Mouse (Mus musculus) heart, embryonic 11.5 days (tissue): ENCODE measurements around the gene Rreb1. TPM values are rescaled to one million over a fixed set of nuclear protein-coding genes. Genes with fewer than 3 reads are reported as not detected.
A peak's percentile ranks its signal among the peaks of the same experiment; 100 is the strongest.

Experiments used
- ATAC-seq: fragments of 200-750 bp; cut with Nextera tagmentation; replicated peaks from 2 replicates; pipeline ENCODE4 v1.8.0; 2017; ENCODE audit warnings: moderate library complexity; ENCODE audit not compliant: insufficient number of reproducible peaks, low FRiP score, low TSS enrichment
- H3K27ac ChIP-seq: fragments of 300-500 bp; sonication (generic); 2 replicates; pipeline ENCODE4 v1.5.1; 2014; ENCODE audit warnings: mild to moderate bottlenecking, low read depth, low read length
- H3K27me3 ChIP-seq: fragments of 300-500 bp; sonication (generic); 2 replicates; pipeline ENCODE4 v1.6.1; 2014; ENCODE audit warnings: mild to moderate bottlenecking, low read length, mixed read lengths; ENCODE audit not compliant: control insufficient read depth, insufficient read depth
- H3K36me3 ChIP-seq: fragments of 300-500 bp; sonication (generic); 2 replicates; pipeline ENCODE4 v1.6.1; 2014; ENCODE audit warnings: mild to moderate bottlenecking, low read length, moderate library complexity, mixed read lengths; ENCODE audit not compliant: control insufficient read depth, insufficient read depth
- H3K4me1 ChIP-seq: fragments of 300-500 bp; sonication (generic); 2 replicates; pipeline ENCODE4 v1.6.1; 2014; ENCODE audit warnings: low read length; ENCODE audit not compliant: control insufficient read depth, insufficient read depth
- H3K4me2 ChIP-seq: fragments of 300-500 bp; sonication (generic); 2 replicates; pipeline ENCODE4 v1.6.1; 2014; ENCODE audit warnings: mild to moderate bottlenecking, moderate library complexity
- H3K4me3 ChIP-seq: fragments of 300-500 bp; sonication (generic); 2 replicates; pipeline ENCODE4 v1.5.1; 2014; ENCODE audit warnings: low read depth, low read length
- H3K9ac ChIP-seq: fragments of 300-500 bp; sonication (generic); 2 replicates; pipeline ENCODE4 v1.6.1; 2014; ENCODE audit warnings: mild to moderate bottlenecking, low read depth, low read length, moderate library complexity
- H3K9me3 ChIP-seq: fragments of 300-500 bp; sonication (generic); replicated peaks from 2 replicates; pipeline ENCODE4 v1.6.1; 2016; ENCODE audit warnings: low read length; ENCODE audit not compliant: control insufficient read depth
- WGBS: fragments of 180-500 bp; shearing (Covaris S2); extraction: QIAGEN DNeasy Blood & Tissue Kit; methylation state at CpG from one replicate; pipeline ENCODE4 v1.1.7; 2014; ENCODE audit not compliant: insufficient replicate concordance; 5-methylcytosine and 5-hydroxymethylcytosine counted together
- polyA plus RNA-seq: library from polyadenylated mRNA; unstranded; fragments of >200 nt; fragmentation: Nextera tagmentation; extraction: Ambion mirVana; gene quantifications from 2 replicates; pipeline ENCODE4 v1.2.1, GENCODE M21; 2014

The Rreb1 gene
- 11.4 and 16.6 TPM in 2 replicates for polyA plus RNA-seq

DNA sequence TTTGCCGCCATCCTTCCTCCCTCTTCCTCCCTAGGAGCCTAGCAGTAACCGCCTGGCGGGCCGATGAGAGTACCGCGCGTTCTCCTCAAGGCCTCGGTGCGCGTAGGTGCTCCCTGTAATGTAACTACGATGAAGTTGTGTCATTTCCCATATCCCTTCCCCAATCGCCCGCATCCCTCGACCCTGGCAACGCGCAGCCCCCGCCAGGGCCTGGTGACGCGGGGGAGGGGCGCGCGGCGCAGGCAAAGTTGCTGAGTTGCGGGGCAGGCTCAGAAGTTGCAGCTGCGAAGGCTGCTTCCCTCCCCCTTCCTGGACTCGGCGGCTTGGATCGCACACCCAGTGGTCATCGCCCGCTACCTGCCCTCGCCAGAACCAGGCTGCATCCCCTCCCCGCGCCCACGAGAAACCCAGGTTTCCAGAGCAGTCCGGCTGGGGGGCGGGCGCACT, at the start of gene Rreb1:
Gene Rreb1 (plus strand): TSS at position 254 of the 447 bp plus-strand sequence.
- H3K4me2 ChIP-seq: peak within 1 kb of the TSS; percentile 94
- peak within 1 kb of the TSS; percentile 58 for H3K4me3 ChIP-seq
- H3K27me3 ChIP-seq: peaks cover 11% of the 10 kb centered on the region
- H3K36me3 ChIP-seq: no peaks in the 10 kb centered on the region
- H3K9me3 ChIP-seq: no peaks in the 10 kb centered on the region
- no peak within 1 kb of the TSS for H3K27ac ChIP-seq
- 0 out of 2 replicates have a peak, but pooled peaks have one; percentile 31 for ATAC-seq
- peaks cover 14% of the 10 kb centered on the region; the same call in 1 of the 2 replicates for H3K4me1 ChIP-seq
- peak within 1 kb of the TSS; percentile 50 for H3K9ac ChIP-seq
- under 1% methylated on average over 36 of the region's 37 CpGs for WGBS

DNA sequence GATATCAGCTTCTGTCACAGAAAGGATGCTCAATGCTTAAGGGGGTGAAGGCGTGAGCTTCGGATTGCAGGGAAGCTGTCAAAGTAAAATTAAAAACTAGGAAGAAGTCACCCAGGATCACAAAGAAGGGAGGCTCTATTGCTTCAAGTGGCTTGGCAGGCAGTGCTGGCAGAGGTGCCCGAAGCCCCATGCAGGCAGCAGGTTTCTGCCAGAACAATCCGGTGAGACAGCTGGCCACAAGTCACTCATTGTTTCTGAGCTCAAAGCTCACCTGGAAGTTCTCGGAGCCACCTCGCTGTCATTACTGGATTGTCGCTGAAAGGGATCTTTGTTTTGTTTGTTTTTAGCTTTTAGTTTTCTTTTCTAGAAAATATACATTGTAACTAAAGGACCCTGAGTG, 49.6 kb upstream of the Rreb1 start:
- ATAC-seq: no peak
- Histone ChIP-seq H3K4me3 (no peak overlapping the region), H3K27me3 (no peaks in the 10 kb centered on the region), H3K4me2 (no peak overlapping the region), H3K36me3 (no peaks in the 10 kb centered on the region), H3K27ac (no peak overlapping the region), H3K4me1 (peaks cover 6% of the 10 kb centered on the region; the same call in 1 of the 2 replicates), H3K9me3 (no peaks in the 10 kb centered on the region), H3K9ac (no peak overlapping the region)
- WGBS: 83% methylated on average over 7 of the region's 7 CpGs

DNA sequence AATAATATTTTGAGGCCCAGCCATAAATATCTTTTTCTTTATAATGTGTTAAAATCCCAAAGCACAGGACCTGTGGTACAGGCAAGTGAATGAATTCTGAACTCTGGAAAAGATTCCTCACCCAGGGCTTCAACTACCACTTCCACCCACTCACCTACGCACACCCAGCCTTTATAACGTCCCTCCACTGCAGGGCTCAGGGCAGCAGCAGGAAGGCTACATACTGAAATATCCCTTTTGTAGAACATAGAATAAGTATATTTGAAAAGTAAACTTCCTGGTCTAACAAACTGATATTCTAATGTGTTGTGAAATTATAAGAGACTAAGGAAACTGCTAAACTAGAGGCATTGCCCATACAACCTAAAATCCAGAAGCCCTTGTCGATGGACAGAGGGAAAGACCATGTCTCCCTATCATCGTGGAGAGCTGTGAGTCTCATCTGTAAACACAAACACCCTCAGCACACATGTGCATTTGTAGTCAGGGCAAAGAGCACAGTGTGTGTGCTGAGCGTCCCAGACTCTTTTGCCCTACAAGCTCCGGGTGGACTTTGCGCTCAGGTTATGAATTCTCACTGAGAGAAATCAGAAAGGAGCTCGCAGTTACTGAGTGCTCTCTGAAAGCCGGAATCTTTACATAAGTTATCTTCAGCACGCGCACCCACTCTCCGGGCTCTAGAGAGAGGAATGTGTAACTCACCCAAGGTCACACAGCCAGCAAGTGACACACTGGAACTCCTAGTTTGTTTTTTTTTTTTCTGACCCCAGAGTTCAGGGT, 46.1 kb upstream of the Rreb1 start:
- Histone ChIP-seq H3K27me3 (no peaks in the 10 kb centered on the region), H3K4me3 (no peak overlapping the region), H3K9me3 (no peaks in the 10 kb centered on the region), H3K36me3 (no peaks in the 10 kb centered on the region), H3K27ac (no peak overlapping the region), H3K9ac (0 out of 2 replicates have a peak overlapping the region, but pooled peaks have one; percentile 11), H3K4me2 (no peak overlapping the region), H3K4me1 (peaks cover 6% of the 10 kb centered on the region; the same call in 1 of the 2 replicates)
- no peak for ATAC-seq
- 45% methylated on average over 12 of the region's 12 CpGs for WGBS

DNA sequence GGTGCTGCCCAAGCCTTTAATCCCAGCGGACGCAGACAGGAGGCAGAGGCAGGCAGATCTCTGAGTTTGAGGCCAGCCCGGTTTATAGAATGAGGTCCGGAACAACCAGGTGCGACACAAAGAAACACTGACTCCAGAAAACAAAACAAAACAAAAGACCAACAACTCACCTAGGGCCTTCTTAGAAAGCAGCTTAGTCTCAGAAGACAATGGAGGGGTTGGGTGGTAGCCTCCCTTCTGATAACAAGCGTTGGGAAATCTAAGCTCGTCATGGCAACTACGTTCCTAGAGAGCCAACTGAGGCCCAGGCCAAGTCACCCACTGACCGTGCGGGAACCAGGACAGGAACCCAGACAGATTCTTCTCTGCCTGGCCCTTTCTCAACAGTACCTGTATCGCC, 43.7 kb upstream of the Rreb1 start:
- H3K4me3 ChIP-seq: no peak overlapping the region
- no peak for ATAC-seq
- H3K27ac ChIP-seq: no peak overlapping the region
- 85% methylated on average over 11 of the region's 11 CpGs for WGBS
- H3K4me2 ChIP-seq: no peak overlapping the region
- no peak overlapping the region for H3K9ac ChIP-seq
- peaks cover 6% of the 10 kb centered on the region; the same call in 1 of the 2 replicates for H3K4me1 ChIP-seq
- no peaks in the 10 kb centered on the region for H3K27me3 ChIP-seq
- no peaks in the 10 kb centered on the region for H3K36me3 ChIP-seq
- H3K9me3 ChIP-seq: no peaks in the 10 kb centered on the region

DNA sequence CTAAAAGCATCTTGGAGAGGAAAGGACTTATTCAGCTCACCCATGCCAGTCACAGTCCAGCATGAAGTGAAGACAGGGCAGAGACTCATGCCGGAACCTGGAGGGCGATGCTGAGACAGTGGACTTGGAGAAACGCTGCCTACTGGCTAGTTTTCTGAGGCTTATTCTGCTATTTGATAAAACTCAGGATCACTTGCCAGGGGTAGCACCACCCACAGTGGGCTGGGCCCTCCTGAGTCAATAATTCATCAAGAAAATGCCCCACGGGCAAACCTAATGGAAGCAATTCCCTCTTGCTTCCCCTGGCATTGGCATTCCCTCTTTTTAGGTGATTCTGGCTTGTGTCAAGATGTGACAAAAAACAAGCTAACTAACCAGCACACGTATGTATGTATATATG, 38.1 kb upstream of the Rreb1 start:
- no peaks in the 10 kb centered on the region for H3K9me3 ChIP-seq
- H3K4me2 ChIP-seq: no peak overlapping the region
- H3K27me3 ChIP-seq: no peaks in the 10 kb centered on the region
- H3K9ac ChIP-seq: no peak overlapping the region
- H3K36me3 ChIP-seq: no peaks in the 10 kb centered on the region
- H3K4me1 ChIP-seq: 0 out of 2 replicates have a peak, but pooled peaks cover 2% of the 10 kb centered on the region
- 72% methylated on average over 5 of the region's 5 CpGs for WGBS
- H3K4me3 ChIP-seq: no peak overlapping the region
- ATAC-seq: no peak
- H3K27ac ChIP-seq: no peak overlapping the region

DNA sequence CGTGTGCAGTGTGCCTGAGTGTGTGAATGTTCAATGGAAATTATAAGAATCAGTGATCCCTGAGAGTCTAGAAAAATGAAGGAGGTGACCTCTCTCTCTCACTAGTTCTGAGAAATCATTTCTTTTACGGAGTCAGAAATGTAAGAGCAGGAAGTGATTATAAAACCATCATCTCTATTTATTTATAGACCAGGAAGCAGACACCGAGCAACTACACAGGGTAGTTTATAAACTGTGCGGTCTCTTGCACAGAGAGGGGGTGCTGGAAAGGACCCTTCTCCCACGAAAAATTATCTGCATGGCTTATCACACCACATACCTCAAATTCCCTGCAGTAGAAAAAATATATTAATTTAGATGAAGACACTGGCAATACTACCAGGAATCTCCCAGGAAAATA, 37.4 kb upstream of the Rreb1 start:
- no peak for ATAC-seq
- 47% methylated on average over 5 of the region's 5 CpGs for WGBS
- H3K27ac ChIP-seq: no peak overlapping the region

DNA sequence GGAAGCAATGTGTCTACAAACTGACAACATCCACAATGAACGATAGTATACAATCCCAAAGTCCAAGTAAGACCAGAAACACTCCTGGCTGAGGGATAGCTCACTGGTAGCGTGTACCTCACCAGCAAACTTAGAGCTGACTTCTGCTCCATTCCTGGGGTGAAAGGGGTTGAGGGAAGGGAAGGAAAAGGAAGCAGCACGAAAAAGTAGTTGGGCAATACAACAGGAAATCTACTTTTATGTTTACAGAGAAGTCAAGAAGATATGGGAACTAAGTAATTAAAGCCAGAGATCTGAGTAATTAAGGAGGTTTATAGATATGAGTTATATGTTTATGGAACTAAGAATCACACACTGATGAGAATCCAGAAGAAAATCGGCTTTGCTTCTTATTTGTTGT, 36.0 kb upstream of the Rreb1 start:
- Histone ChIP-seq H3K4me1 (0 out of 2 replicates have a peak, but pooled peaks cover 2% of the 10 kb centered on the region), H3K27ac (no peak overlapping the region), H3K27me3 (no peaks in the 10 kb centered on the region), H3K4me2 (no peak overlapping the region), H3K4me3 (no peak overlapping the region), H3K9ac (no peak overlapping the region), H3K9me3 (no peaks in the 10 kb centered on the region), H3K36me3 (no peaks in the 10 kb centered on the region)
- 78% methylated on average over 4 of the region's 4 CpGs for WGBS
- ATAC-seq: no peak

More for the DNA sequence above, 37.4 kb upstream of the Rreb1 start:
- H3K4me2 ChIP-seq: no peak overlapping the region
- no peak overlapping the region for H3K9ac ChIP-seq
- H3K27me3 ChIP-seq: no peaks in the 10 kb centered on the region
- H3K4me3 ChIP-seq: no peak overlapping the region
- H3K9me3 ChIP-seq: no peaks in the 10 kb centered on the region
- no peaks in the 10 kb centered on the region for H3K36me3 ChIP-seq
- 0 out of 2 replicates have a peak, but pooled peaks cover 2% of the 10 kb centered on the region for H3K4me1 ChIP-seq

DNA sequence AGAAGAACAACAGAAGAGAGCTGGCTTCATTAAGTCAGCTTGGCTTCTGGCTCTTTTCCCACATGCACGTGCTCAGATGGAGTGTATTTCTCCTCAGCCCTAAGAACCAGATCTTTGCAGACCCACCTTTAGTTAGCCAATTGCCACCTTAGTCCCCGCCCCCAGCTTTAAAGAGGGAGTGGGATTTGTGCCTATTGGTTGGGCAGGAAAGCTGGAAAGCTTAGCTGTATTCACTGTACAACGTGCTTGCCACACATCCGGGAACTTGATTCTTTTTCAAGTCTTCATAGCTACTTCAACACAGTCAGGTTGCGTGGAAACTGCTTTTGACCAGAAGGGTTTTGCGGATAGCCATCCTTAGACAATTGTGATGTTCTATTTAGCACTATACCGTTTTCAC, 30.7 kb upstream of the Rreb1 start:
- ATAC-seq: no peak
- Histone ChIP-seq H3K9me3 (no peaks in the 10 kb centered on the region), H3K36me3 (no peaks in the 10 kb centered on the region), H3K4me3 (no peak overlapping the region), H3K4me1 (peaks cover 16% of the 10 kb centered on the region), H3K9ac (no peak overlapping the region), H3K27me3 (no peaks in the 10 kb centered on the region), H3K4me2 (no peak overlapping the region), H3K27ac (no peak overlapping the region)
- WGBS: 72% methylated on average over 7 of the region's 7 CpGs
